Mouse (Mus musculus) midbrain, embryonic 16.5 days (tissue): Measurements from ENCODE around the gene E130308A19Rik. TPM values are rescaled to one million over a fixed set of nuclear protein-coding genes. Genes with fewer than 3 reads are reported as not detected.

ENCODE experiments used
- ATAC-seq: fragments of 200-750 bp; cut with Nextera tagmentation; 2 replicates; pipeline ENCODE4 v1.8.0; 2017; ENCODE audit warnings: moderate TSS enrichment
- H3K27ac ChIP-seq: fragments of 300-500 bp; sonication (generic); 2 replicates; pipeline ENCODE4 v1.5.1; 2014; ENCODE audit warnings: mild to moderate bottlenecking, low read length, mixed read lengths
- H3K27me3 ChIP-seq: fragments of 300-500 bp; sonication (generic); 2 replicates; pipeline ENCODE4 v1.6.1; 2014; ENCODE audit warnings: low read depth, low read length, mixed read lengths; ENCODE audit not compliant: control insufficient read depth, insufficient read depth
- H3K36me3 ChIP-seq: fragments of 300-500 bp; sonication (generic); 2 replicates; pipeline ENCODE4 v1.6.1; 2014; ENCODE audit warnings: mild to moderate bottlenecking, low read length, moderate library complexity, mixed read lengths; ENCODE audit not compliant: control insufficient read depth, insufficient read depth
- H3K4me1 ChIP-seq: fragments of 300-500 bp; sonication (generic); 2 replicates; pipeline ENCODE4 v1.6.1; 2014; ENCODE audit warnings: mild to moderate bottlenecking, low read length, mixed read lengths; ENCODE audit not compliant: control insufficient read depth, insufficient read depth
- H3K4me2 ChIP-seq: fragments of 300-500 bp; sonication (generic); 2 replicates; pipeline ENCODE4 v1.6.1; 2014; ENCODE audit warnings: mild to moderate bottlenecking, low read length, mixed read lengths
- H3K4me3 ChIP-seq: fragments of 300-500 bp; sonication (generic); 2 replicates; pipeline ENCODE4 v1.5.1; 2014; ENCODE audit warnings: low read depth, mild to moderate bottlenecking, low read length, moderate library complexity, mixed read lengths
- H3K9ac ChIP-seq: fragments of 300-500 bp; sonication (generic); 2 replicates; pipeline ENCODE4 v1.6.1; 2014; ENCODE audit warnings: low read depth, low read length, mixed read lengths
- H3K9me3 ChIP-seq: fragments of 300-500 bp; sonication (generic); replicated peaks from 2 replicates; pipeline ENCODE4 v1.6.1; 2014; ENCODE audit warnings: mild to moderate bottlenecking, low read length, mixed read lengths; ENCODE audit not compliant: control insufficient read depth, poor library complexity, severe bottlenecking
- WGBS: fragments of 180-500 bp; shearing (Covaris S2); extraction: QIAGEN DNeasy Blood & Tissue Kit; methylation state at CpG from one replicate; pipeline ENCODE4 v1.1.7; 2014; 5-methylcytosine and 5-hydroxymethylcytosine counted together
- polyA plus RNA-seq: library from polyadenylated mRNA; unstranded; fragments of >200 nt; fragmentation: Nextera tagmentation; extraction: Ambion mirVana; gene quantifications from 2 replicates; pipeline ENCODE4 v1.2.1, GENCODE M21; 2015

E130308A19Rik gene
- polyA plus RNA-seq, 1 experiment from 2014 or later = 38.1 TPM

- no peak overlapping the region for H3K27ac ChIP-seq
- 7% methylated on average over 7 of the region's 7 CpGs for WGBS
- no peak for ATAC-seq
Measured at GRCm38 (mm10) chr4:59629076-59629874, 3.3 kb downstream of the E130308A19Rik start.

DNA sequence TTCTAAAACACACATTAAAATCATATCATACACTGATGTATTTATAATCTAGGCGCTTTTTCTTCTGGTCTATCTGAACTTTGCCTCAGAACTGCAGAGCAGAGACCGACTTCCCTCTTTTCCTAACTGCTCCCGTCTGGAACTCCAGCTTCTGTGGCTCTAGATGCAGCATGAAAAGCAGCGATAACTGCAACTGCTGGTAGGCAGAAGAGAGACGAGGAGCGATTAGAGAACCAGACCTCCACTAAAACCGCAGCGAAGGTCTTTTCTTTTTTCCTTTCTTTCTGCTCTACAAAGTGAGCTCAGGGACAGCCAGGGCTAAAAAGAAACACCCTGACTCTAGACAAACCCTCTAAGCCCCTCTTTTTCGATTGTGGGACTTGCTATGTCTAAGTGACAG is 4.1 kb downstream of the E130308A19Rik start:
- Histone ChIP-seq H3K4me3 (no peak overlapping the region), H3K27me3 (no peaks in the 10 kb centered on the region), H3K36me3 (no peaks in the 10 kb centered on the region), H3K9me3 (no peaks in the 10 kb centered on the region), H3K4me1 (peaks cover 28% of the 10 kb centered on the region), H3K4me2 (no peak overlapping the region), H3K27ac (no peak overlapping the region), H3K9ac (no peak overlapping the region)
- no peak for ATAC-seq
- WGBS = 44% methylated on average over 9 of the region's 9 CpGs

More at GRCm38 (mm10) chr4:59629076-59629874, 3.3 kb downstream of the E130308A19Rik start:
- H3K4me2 ChIP-seq = peak overlapping the region; percentile 18
- no peaks in the 10 kb centered on the region for H3K27me3 ChIP-seq
- H3K9ac ChIP-seq = no peak overlapping the region
- no peaks in the 10 kb centered on the region for H3K36me3 ChIP-seq
- peaks cover 28% of the 10 kb centered on the region for H3K4me1 ChIP-seq
- H3K4me3 ChIP-seq = no peak overlapping the region
- H3K9me3 ChIP-seq = no peaks in the 10 kb centered on the region

- no peak overlapping the region for H3K4me2 ChIP-seq
- no peaks in the 10 kb centered on the region for H3K27me3 ChIP-seq
- no peak overlapping the region for H3K9ac ChIP-seq
- H3K4me3 ChIP-seq = no peak overlapping the region
- WGBS = 71% methylated on average over 1 of the region's 1 CpGs
- no peaks in the 10 kb centered on the region for H3K36me3 ChIP-seq
- no peak for ATAC-seq
- H3K27ac ChIP-seq = no peak overlapping the region
- H3K9me3 ChIP-seq = no peaks in the 10 kb centered on the region
- peaks cover 16% of the 10 kb centered on the region for H3K4me1 ChIP-seq
Measured at GRCm38 (mm10) chr4:59634532-59634931, 8.5 kb downstream of the E130308A19Rik start.

DNA sequence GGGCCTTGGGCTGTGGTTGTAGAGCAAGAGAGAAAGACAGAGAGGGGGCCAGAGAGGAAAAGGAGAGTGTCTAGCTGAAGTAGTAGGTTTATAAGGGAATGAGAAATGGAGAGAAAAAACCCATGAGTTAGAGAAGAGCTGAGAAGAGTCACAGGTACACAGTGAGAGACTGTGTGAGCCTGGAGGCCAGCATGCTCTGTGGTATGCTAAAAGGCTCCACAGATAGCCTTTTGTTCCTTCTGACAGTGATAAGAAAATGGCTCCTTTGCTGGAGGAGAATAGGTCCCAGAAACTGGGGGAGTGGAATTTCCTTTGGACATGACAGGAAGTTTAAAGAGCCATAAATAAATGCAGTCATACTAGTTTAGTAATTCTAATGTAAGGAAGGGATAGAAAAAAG is 13.2 kb downstream of the E130308A19Rik start:
- ATAC-seq = no peak
- no peaks in the 10 kb centered on the region for H3K36me3 ChIP-seq
- H3K4me2 ChIP-seq = no peak overlapping the region
- H3K27ac ChIP-seq = no peak overlapping the region
- H3K4me1 ChIP-seq = peaks cover 2% of the 10 kb centered on the region; the same call in 1 of the 2 replicates
- no peaks in the 10 kb centered on the region for H3K27me3 ChIP-seq
- H3K9ac ChIP-seq = no peak overlapping the region
- no peaks in the 10 kb centered on the region for H3K9me3 ChIP-seq
- no peak overlapping the region for H3K4me3 ChIP-seq

- Histone ChIP-seq H3K4me3 (no peak overlapping the region), H3K9me3 (no peaks in the 10 kb centered on the region), H3K4me1 (peaks cover 4% of the 10 kb centered on the region; the same call in 1 of the 2 replicates), H3K27ac (no peak overlapping the region), H3K9ac (no peak overlapping the region), H3K36me3 (no peaks in the 10 kb centered on the region), H3K4me2 (no peak overlapping the region), H3K27me3 (no peaks in the 10 kb centered on the region)
- WGBS = 95% methylated on average over 2 of the region's 2 CpGs
- ATAC-seq = no peak
Measured at GRCm38 (mm10) chr4:59640720-59641119, 14.7 kb downstream of the E130308A19Rik start.

DNA sequence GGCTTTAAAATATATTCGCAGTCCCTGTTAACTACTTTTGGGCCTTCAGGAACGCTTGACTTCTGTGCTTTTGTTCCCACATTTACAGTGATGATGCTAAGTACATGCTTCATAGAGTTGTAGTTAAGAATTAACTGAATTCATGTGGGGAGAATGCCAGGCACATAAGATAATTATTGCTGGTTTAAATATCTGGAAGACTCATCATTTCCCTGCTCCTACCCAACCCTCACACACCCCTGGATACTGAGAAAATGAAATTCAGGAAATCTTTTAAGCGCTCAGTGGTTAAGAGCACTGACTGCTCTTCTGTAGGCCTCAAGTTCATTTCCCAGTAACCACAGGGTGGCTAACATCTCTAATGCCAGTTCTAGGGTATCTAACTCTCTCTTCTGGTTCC is 16.0 kb downstream of the E130308A19Rik start:
- 90% methylated on average over 3 of the region's 3 CpGs for WGBS

DNA sequence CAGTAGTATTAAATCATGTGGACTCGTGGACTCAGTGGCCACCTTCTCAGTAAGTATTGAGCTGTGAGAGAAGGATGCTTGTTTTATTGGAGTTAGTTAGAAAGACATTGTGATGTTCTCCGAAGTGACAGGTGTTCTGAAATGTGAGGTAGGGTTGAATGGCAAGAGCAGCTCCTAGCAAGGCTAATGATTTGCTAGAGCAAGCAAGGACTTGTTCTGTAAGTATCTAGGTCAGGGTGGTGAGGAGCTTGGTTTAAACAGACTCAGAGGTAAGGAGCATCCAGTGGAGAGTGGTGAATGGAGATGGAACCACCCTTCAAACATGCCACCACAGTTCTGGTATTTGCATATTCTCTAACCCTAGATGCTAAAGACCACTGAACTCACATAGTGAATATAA is 16.6 kb downstream of the E130308A19Rik start:
- ATAC-seq = no peak
- H3K9ac ChIP-seq = no peak overlapping the region

More for the DNA sequence above, 16.0 kb downstream of the E130308A19Rik start:
- Histone ChIP-seq H3K4me1 (peaks cover 4% of the 10 kb centered on the region; the same call in 1 of the 2 replicates), H3K27ac (no peak overlapping the region), H3K9me3 (no peaks in the 10 kb centered on the region), H3K36me3 (no peaks in the 10 kb centered on the region), H3K4me3 (no peak overlapping the region), H3K27me3 (no peaks in the 10 kb centered on the region), H3K4me2 (no peak overlapping the region), H3K9ac (no peak overlapping the region)
- no peak for ATAC-seq

DNA sequence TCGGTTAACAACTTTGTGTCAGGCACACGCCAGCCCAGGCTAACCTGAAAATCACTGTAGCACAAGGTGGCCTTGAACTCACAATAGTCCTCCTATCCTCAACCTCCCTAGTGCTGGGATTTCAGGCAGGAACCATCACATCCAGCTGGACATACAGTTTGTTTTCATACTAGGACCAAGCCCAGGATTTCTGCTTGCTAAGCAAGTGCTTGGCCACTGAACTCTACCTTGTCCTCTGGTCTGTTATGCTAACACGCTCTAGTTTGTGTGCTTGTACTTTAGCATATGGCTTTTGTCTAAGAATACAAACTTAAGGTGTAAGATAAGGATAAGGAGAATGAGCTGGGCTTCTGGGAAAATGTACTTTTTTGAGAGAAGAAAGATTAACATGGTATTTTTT is 18.4 kb downstream of the E130308A19Rik start:
- H3K9me3 ChIP-seq = no peaks in the 10 kb centered on the region
- no peak overlapping the region for H3K27ac ChIP-seq
- no peaks in the 10 kb centered on the region for H3K27me3 ChIP-seq
- WGBS = 88% methylated on average over 3 of the region's 3 CpGs
- H3K36me3 ChIP-seq = no peaks in the 10 kb centered on the region
- H3K4me2 ChIP-seq = no peak overlapping the region
- H3K4me1 ChIP-seq = peaks cover 4% of the 10 kb centered on the region; the same call in 1 of the 2 replicates
- H3K9ac ChIP-seq = no peak overlapping the region
- ATAC-seq = no peak
- H3K4me3 ChIP-seq = no peak overlapping the region

More for the DNA sequence above, 16.6 kb downstream of the E130308A19Rik start:
- H3K27me3 ChIP-seq = no peaks in the 10 kb centered on the region
- no peak overlapping the region for H3K27ac ChIP-seq
- no peaks in the 10 kb centered on the region for H3K9me3 ChIP-seq
- no peak overlapping the region for H3K4me2 ChIP-seq
- 89% methylated on average over 2 of the region's 2 CpGs for WGBS
- H3K36me3 ChIP-seq = no peaks in the 10 kb centered on the region
- no peak overlapping the region for H3K4me3 ChIP-seq
- H3K4me1 ChIP-seq = peaks cover 4% of the 10 kb centered on the region; the same call in 1 of the 2 replicates

- ATAC-seq = no peak; the same call in 1 of the 2 replicates
- Histone ChIP-seq H3K27ac (no peak overlapping the region), H3K36me3 (no peaks in the 10 kb centered on the region)
Measured at GRCm38 (mm10) chr4:59644992-59645391, 19.0 kb downstream of the E130308A19Rik start.

More at GRCm38 (mm10) chr4:59644992-59645391, 19.0 kb downstream of the E130308A19Rik start:
- no peak overlapping the region for H3K9ac ChIP-seq
- 63% methylated on average over 4 of the region's 4 CpGs for WGBS
- H3K4me2 ChIP-seq = no peak overlapping the region
- H3K9me3 ChIP-seq = no peaks in the 10 kb centered on the region
- no peaks in the 10 kb centered on the region for H3K27me3 ChIP-seq
- no peak overlapping the region for H3K4me3 ChIP-seq
- peaks cover 2% of the 10 kb centered on the region; the same call in 1 of the 2 replicates for H3K4me1 ChIP-seq
